Mouse (Mus musculus): ENCODE data around the gene Ctcfl.
A peak's percentile ranks its signal among the peaks of the same experiment; 100 is the strongest.

Ctcfl gene

GRCm38 (mm10) chr2:173083106-173083505, 36.2 kb downstream of the Ctcfl start:
- DNase-seq (ENCODE audit: low read depth) = no peak

GRCm38 (mm10) chr2:173082706-173083105, 36.6 kb downstream of the Ctcfl start:
- peak; percentile 86 for DNase-seq (ENCODE audit: low read depth)

DNA sequence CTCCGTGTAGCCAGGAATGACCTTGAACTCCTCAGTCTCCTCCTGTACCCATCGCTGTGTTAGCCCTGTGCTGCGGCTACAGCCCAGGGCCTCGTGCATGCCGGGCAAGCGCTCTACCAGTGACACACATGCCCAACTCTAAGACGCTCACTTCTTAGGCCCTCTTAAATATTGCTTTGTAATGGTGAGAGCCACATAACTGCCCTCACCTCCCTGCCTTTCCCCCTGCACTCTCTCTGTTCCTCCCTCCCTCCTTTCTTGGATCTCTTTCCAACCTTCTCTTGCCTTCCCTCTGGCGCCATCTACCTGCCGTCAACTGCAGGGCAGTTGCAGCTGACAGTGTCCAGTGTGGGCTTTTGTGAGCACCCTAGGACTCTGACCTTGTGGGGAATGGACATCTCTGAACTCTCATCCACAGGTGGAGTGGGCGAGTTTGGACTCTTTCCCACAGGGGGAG, 38.5 kb downstream of the Ctcfl start:
- DNase-seq (ENCODE audit: low read depth) = peak; percentile 89

- peak; percentile 23 for DNase-seq (ENCODE audit: low read depth)
These were observed 39.4 kb downstream of the Ctcfl start for GRCm38 (mm10) chr2:173079766-173080549.

- peak; percentile 85 for DNase-seq (ENCODE audit: low read depth)
These were observed 42.4 kb downstream of the Ctcfl start for GRCm38 (mm10) chr2:173076921-173077320.

- DNase-seq (ENCODE audit: low read depth) = no peak
These were observed 45.7 kb downstream of the Ctcfl start for GRCm38 (mm10) chr2:173073666-173074065.

DNA sequence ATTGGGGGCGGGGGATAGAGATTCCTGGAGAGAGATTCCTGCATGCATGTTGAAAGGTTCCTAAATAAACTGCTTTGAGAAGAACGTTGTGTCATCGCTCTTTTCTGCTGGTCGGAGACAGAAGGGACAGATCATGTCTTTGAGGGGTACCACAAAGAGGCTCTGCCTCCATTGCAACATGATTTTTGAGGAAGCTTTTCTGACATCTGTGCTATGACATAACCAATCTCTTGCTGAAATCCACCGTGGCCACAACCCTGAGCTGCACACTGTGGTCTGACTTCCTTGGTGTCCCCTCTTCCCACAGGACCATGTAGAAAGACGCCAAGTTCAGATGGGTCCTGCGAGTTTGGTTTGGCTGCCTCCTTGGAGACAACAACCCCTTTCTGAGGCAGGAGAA, 46.4 kb downstream of the Ctcfl start:
- DNase-seq (ENCODE audit: low read depth) = no peak

DNA sequence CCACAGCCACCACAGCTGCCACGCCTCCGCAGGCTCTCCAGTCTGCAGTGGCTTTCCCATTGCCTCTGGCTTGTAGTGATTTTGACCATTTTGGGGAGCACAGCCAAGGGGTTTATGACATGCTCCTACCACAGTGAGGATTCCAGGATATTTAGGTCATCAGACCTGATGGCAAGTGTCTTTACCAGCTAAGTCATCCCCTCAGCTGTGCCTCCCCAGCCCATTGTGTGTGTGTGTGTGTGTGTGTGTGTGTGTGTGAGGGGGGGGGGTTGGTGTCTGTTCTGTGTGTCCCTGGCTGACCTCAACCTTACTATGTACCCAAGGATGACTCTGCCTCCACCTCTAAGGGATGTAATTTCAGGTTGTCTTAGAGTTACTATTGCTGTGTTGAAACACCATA, 54.5 kb downstream of the Ctcfl start:
- no peak for DNase-seq (ENCODE audit: low read depth)

DNA sequence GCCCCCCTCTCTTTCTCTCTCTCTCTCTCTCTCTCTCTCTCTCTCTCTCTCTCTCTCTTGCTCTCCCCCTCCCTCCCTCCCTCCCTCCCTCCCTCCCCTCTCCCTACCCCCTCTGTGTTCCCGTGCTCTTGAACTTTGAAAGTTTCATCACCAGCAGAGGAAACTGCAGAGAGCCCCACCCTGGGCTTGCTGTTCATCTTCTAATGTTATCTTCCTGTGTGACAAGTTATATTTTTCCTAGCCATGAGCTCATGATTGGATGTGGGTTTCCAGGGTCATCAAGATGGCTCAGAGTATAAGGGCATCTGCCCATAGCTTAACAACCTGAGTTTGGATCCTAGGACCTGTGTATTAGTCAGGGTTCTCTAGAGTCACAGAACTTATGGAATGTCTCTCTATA, 56.1 kb downstream of the Ctcfl start:
- DNase-seq (ENCODE audit: low read depth) = peak; percentile 72

DNA sequence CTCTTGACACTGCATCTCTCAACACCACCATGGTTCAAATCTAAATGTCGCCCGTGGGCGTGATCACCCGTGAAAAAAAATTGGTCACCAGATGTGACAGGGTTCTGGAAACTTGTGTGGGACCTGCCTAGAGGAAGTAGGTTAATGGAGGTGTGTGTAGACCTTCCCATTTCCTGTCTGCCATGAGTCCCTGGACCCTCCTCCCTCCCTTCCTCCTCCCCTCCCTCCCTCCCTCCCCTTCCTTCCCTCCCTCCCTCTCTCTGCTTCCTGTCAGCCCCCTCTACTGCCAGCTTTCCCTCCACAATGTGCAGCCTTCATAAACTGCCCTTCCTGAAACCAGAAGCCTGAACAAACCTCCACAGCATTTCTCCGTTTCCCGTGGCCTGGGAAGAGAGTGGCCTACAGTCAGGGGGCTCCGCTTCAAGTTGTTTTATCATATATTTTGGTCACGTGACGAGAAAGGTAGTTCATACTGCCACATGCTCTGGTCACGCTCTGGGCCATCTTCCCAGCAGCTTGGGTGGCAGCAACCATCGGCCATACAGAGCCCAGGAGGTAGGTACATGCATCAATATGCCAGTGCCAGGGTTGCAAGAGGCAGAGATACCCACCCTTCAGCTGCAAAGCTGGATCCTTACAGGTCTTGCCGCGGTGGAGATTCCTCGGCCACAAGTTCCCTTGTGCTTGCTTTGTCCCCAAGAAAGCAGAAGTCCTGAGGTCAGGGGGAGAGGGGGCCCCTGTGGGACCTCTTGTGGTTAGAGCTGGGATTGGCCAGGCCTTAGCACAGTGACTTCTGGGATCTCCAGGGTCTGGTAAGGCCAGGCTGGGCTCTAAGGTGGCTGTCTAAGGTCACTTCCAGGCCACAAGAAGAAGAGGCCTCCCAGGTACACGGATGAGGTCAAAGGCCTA, 57.6 kb downstream of the Ctcfl start:
- peak; percentile 70 for DNase-seq (ENCODE audit: low read depth)

- peak; percentile 55 for DNase-seq (ENCODE audit: low read depth)
These were observed 58.9 kb downstream of the Ctcfl start for GRCm38 (mm10) chr2:173060450-173060849.

DNA sequence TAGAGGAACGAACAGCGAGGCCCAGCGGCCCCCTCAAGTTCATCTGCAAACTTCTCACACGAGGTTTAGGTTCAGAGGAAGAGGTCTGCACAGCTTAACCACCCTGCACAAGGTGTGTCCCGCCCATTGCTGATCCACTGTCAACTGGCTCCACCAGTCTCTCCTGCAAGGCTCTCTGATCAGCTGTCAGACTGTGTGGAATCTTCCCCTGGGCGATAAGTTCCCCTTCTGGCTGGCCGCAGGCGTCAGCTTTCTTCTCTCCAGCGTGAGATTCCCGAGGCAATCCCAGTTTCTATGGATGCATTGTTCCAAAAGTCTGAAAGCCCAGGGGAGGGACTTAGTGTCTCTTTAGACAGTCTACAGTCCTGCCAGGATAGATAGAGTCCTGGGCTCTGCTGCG, 61.1 kb downstream of the Ctcfl start:
- no peak for DNase-seq (ENCODE audit: low read depth)

DNA sequence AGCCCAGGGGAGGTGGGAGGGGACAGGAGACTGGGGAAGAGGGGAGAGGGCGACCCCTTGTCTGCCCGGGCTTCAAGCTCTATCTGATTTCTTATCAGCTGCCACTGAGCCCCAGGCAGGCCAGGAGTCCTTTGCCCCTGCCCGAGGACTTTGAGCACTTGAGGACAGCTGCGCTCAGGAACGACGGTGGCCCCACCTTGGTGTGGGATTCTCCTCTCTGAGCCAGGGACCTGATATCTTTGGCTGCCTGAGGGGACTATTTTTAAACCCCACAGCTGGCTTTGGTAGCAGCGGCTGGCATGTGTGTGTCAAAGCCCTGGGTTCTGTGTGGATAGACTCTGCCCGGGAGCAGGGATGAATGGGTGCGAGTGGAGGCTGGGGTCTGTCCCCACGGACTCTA, 61.7 kb downstream of the Ctcfl start:
- DNase-seq (ENCODE audit: low read depth) = no peak

DNA sequence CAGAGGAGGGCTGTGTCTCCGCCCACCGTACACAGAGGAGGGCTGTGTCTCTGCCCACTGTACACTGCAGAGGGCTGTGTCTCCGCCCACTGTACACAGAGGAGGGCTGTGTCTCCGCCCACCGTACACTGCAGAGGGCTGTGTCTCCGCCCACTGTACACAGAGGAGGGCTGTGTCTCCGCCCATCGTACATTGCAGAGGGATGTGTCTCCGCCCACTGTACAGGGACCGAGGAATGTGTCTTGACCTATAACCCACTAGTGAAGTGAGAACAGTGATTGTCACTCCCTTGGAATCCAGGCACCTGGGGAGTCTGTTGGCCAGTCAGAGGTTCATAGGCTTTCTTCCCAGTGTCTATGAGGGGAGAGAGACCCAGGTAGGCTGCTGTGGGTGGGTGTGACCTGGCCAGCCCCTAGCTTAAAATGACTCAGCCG, 62.4 kb downstream of the Ctcfl start:
- DNase-seq (ENCODE audit: low read depth) = peak; percentile 75

- DNase-seq (ENCODE audit: low read depth) = peak; percentile 68
These were observed 62.9 kb downstream of the Ctcfl start for GRCm38 (mm10) chr2:173056303-173056881.

- DNase-seq (ENCODE audit: low read depth) = peak; percentile 85
These were observed 65.5 kb downstream of the Ctcfl start for GRCm38 (mm10) chr2:173053846-173054245.

- DNase-seq (ENCODE audit: low read depth) = no peak
These were observed 66.4 kb downstream of the Ctcfl start for GRCm38 (mm10) chr2:173052881-173053280.

DNA sequence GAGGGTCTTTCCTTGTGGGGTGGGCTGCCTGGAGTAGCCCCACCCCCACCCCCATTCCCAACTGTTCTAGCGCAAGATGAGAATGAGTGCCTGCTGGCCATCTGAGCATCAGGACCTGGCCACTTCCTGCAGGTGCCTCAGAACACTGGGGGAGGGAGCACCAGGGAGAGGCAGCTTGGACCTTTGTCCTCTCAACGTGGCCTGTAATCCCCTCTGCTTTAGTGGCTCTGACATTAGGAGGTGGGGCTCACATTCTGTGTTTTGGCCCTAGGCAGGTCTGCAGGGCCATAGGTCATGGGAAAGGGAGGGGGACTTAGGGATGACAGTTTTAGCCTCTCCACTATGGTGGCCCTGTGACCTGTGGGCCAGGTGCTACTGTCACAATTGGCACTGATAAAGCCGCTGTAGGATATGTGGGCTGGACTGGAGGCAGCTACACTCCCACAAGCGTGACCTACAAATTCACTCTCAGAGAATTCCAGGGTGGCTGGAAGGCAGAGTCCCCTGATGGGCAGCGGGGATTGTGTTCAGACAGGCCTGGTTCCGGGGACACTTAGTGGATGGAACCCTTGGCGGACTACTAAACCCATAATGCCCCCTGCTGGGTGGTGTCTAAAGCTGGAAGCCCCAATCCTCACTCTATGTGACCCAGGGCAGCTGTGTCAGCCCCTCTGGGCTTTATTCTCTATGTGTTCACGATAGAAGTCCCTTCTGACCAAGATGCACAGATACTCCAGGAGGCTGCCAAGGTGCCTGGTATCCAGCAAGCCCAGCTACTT, 68.5 kb downstream of the Ctcfl start:
- DNase-seq (ENCODE audit: low read depth) = no peak

- no peak for DNase-seq (ENCODE audit: low read depth)
These were observed 69.5 kb downstream of the Ctcfl start for GRCm38 (mm10) chr2:173049817-173050216.

DNA sequence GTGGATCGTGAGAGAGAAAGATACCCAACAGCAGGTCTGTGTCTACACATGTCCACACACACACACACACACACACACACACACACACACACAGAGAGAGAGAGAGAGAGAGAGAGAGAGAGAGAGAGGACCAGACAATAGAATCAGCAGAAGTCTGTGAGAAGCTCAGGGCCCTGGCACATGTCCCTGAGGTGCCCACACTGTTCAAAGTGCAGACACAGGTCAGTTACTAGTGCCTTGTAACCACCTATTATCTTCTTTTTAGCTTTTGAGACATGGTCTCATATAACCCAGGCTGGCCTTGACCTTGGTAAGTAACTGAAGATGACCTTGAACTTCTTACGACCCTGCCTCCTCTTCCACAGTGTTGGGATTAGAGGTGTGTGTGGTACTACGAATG, 70.1 kb downstream of the Ctcfl start:
- no peak for DNase-seq (ENCODE audit: low read depth)

DNA sequence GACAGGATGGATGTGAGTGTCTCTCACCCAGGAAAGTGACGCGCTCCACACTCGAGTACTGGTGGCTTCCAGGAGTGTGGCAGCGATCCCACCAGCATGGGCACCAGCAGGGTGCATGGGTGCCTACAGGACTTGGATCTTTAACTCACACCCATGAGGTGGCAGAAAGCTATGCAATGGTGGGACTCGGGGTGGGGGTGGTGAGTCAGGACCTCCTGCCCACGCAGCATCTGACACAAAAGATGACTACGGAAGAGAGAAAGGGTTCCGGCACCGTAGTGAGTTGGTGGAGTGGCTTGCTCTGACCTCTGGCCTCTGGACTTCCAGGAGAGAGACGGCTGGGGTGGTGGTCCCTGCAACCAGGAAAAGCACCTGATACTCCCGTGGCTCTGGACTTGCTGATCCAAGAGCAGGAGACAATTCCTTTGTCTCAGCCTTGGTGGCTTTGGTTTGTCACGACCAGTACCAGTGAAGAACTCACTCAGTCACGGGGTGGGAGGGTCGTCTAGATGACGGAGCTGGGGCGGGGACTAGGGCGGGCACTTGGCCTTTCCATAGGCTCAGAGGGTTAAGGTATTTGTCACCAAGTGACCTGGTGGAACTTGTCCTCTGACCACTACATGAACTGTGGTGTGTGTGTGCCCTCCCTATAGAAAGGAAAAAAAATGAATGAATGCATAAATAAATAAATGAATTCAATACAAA, 71.1 kb downstream of the Ctcfl start:
- peak; percentile 77 for DNase-seq (ENCODE audit: low read depth)

Measured in induced T-regulatory cell, adult 2 months (primary cell).